5 mouse cellular contexts compared by ENCODE assay signal in genomic region chr15:84811126-84811525, GRCm38 (mm10).
"Had no signal": no experiment of that assay in that cellular context is flagged by ENCODE, and none has a peak within 500 bp of the region (broad histone marks: within the 10 kb centered on the region; RNA-seq: fewer than 3 reads in every experiment).

No protein-coding gene starts in this region.

- DNase-seq: kidney, postnatal 10 days; kidney, postnatal 4 days; lung, adult 2 months; lung, postnatal 36 days; retina, postnatal 1 day had no signal
